Mouse (Mus musculus): ENCODE measurements at regions not wholly inside any gene's neighbourhood (a gene's known extent, or its start where the extent isn't known, plus 50 kb on each side); places are given as distances from the start of the nearest gene placed in this dataset.
"Not testable (repeated sequence)": the region's sequence is repeated elsewhere in the genome, so short reads cannot be mapped to it uniquely, and the experiment has no call there.

DNA sequence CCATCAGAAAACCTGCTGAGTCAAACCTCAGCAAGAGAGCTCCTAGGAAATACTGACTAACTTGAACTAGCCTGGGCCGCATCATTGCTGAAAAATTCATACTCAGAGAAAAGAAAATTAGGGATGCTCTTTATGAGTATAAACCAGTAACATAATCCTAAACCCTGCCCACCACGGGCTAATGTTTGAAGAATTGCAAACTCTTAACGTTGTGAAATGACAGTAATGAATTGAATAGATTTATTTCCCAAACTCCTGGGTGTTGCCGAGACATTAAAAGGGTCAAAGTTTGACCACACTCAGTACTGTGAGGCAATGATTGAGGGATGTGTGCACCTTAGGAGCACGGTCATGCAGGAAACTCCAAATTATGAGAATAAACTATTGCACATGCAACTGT is 125.3 kb downstream of the Gipc2 start:
- ATAC-seq (ENCODE audit: insufficient number of reproducible peaks, low FRiP score, low TSS enrichment, low read depth): no peak
- Histone ChIP-seq H3K36me3 (no peaks in the 10 kb centered on the region), H3K9me3 (replicated peaks) (no peaks in the 10 kb centered on the region), H3K27me3 (no peaks in the 10 kb centered on the region), H3K4me1 (no peaks in the 10 kb centered on the region), H3K9ac (no peak overlapping the region), H3K27ac (replicated peaks) (no peak overlapping the region), H3K4me3 (replicated peaks) (no peak overlapping the region), H3K4me2 (replicated peaks) (no peak overlapping the region)
- WGBS: 54% methylated on average over 5 of the region's 5 CpGs

- not testable (repeated sequence) for H3K9ac ChIP-seq; H3K9me3 ChIP-seq (replicated peaks); ATAC-seq (ENCODE audit: insufficient number of reproducible peaks, low FRiP score, low TSS enrichment, low read depth); H3K36me3 ChIP-seq; H3K27ac ChIP-seq (replicated peaks); H3K4me1 ChIP-seq; H3K4me2 ChIP-seq (replicated peaks); H3K27me3 ChIP-seq; H3K4me3 ChIP-seq (replicated peaks)
- 90% methylated on average over 5 of the region's 5 CpGs for WGBS
Observed at GRCm38 (mm10) chr3:152036819-152037218, 129.2 kb downstream of the Gipc2 start.

DNA sequence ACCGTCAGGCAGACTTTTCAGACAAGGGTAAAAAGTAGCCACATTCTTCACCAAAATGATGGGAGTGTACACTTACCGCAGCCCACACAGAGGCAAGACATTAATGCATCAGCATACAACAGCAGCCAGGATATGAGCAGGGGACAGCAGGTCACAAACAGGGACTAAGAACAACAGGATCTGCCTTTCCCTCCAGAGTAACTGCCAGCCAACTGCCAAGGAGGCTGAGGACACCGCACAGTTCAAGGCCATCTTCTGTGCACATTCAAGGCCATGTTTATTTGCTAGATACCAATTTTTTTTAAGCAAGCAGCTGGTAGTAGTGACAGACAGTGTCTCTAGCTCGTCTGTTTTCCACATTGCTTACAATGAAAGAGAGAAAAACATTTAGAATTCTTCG is 130.6 kb downstream of the Gipc2 start:
- Histone ChIP-seq H3K4me3 (replicated peaks) (no peak overlapping the region), H3K9ac (no peak overlapping the region), H3K27me3 (no peaks in the 10 kb centered on the region), H3K36me3 (no peaks in the 10 kb centered on the region), H3K4me2 (replicated peaks) (no peak overlapping the region), H3K27ac (replicated peaks) (no peak overlapping the region), H3K4me1 (no peaks in the 10 kb centered on the region), H3K9me3 (replicated peaks) (no peaks in the 10 kb centered on the region)
- 67% methylated on average over 5 of the region's 5 CpGs for WGBS
- ATAC-seq (ENCODE audit: insufficient number of reproducible peaks, low FRiP score, low TSS enrichment, low read depth): no peak

- Histone ChIP-seq H3K9ac (no peak overlapping the region), H3K36me3 (no peaks in the 10 kb centered on the region), H3K9me3 (replicated peaks) (no peaks in the 10 kb centered on the region), H3K27me3 (no peaks in the 10 kb centered on the region), H3K4me1 (no peaks in the 10 kb centered on the region), H3K4me3 (replicated peaks) (no peak overlapping the region), H3K4me2 (replicated peaks) (no peak overlapping the region), H3K27ac (replicated peaks) (no peak overlapping the region)
- no peak for ATAC-seq (ENCODE audit: insufficient number of reproducible peaks, low FRiP score, low TSS enrichment, low read depth)
- 79% methylated on average over 10 of the region's 10 CpGs for WGBS
Observed at GRCm38 (mm10) chr3:152034686-152035085, 131.3 kb downstream of the Gipc2 start.

DNA sequence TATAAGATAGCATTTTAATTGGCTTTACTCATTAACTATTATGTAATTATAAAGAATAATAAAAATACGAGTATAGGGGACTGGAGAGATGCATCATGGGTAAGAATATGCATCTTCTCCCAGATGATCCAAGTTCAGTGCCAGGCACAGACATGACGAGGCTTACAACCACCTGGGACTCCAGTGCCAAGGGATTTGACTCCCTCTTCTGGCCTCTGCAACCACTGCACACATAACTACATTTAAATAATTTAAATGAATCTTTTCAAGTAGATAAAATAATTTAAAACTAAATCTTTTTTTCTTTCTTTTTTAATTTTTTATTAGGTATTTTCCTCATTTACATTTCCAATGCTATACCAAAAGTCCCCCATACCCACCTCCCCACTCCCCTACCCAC is 131.8 kb downstream of the Gipc2 start:
- Histone ChIP-seq H3K9me3 (replicated peaks) (no peaks in the 10 kb centered on the region), H3K4me2 (replicated peaks) (no peak overlapping the region), H3K4me1 (no peaks in the 10 kb centered on the region), H3K27ac (replicated peaks) (no peak overlapping the region), H3K4me3 (replicated peaks) (no peak overlapping the region), H3K27me3 (no peaks in the 10 kb centered on the region), H3K36me3 (no peaks in the 10 kb centered on the region), H3K9ac (no peak overlapping the region)
- 72% methylated on average over 2 of the region's 2 CpGs for WGBS
- ATAC-seq (ENCODE audit: insufficient number of reproducible peaks, low FRiP score, low TSS enrichment, low read depth): no peak

DNA sequence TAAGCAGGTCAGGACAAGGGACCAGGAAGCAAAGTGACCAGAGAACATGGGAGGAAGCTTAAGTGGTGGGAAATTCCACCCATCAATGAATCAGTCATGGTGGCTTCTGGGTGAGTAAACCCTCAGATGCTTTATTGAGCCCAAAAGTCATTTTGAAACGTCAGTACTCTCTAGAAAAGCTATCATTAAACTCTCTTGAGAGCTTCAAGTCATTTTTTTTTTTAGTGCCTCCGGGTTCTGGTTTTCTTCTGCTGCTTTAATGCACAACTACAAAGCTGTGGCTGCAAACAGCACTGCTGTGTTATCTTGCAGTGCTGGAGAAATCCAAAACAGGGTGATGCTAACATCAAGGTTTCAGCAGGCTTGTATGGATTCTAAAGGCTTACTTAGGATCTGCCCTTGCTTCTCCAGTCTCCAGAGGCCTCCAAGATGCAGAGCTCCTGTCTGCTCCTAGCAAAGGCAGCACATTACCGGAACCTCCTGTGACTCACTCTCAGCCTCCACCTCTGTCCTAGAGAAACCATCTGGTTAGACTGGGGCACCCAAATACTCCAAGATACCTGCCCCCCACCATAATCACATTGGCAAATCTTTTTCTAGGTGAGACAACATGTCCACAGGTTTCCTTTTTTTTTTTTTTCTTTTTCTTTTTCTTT is 133.2 kb downstream of the Gipc2 start:
- H3K4me2 ChIP-seq (replicated peaks): no peak overlapping the region
- no peaks in the 10 kb centered on the region for H3K9me3 ChIP-seq (replicated peaks)
- H3K27me3 ChIP-seq: no peaks in the 10 kb centered on the region
- no peak overlapping the region for H3K4me3 ChIP-seq (replicated peaks)
- H3K4me1 ChIP-seq: no peaks in the 10 kb centered on the region
- no peak overlapping the region for H3K9ac ChIP-seq
- 46% methylated on average over 3 of the region's 3 CpGs for WGBS
- no peak for ATAC-seq (ENCODE audit: insufficient number of reproducible peaks, low FRiP score, low TSS enrichment, low read depth)
- no peaks in the 10 kb centered on the region for H3K36me3 ChIP-seq
- no peak overlapping the region for H3K27ac ChIP-seq (replicated peaks)

- Histone ChIP-seq H3K9ac (no peak overlapping the region), H3K4me1 (no peaks in the 10 kb centered on the region), H3K9me3 (replicated peaks) (no peaks in the 10 kb centered on the region), H3K4me2 (replicated peaks) (no peak overlapping the region), H3K4me3 (replicated peaks) (no peak overlapping the region), H3K36me3 (no peaks in the 10 kb centered on the region), H3K27ac (replicated peaks) (no peak overlapping the region), H3K27me3 (no peaks in the 10 kb centered on the region)
- 67% methylated on average over 1 of the region's 1 CpGs for WGBS
- no peak for ATAC-seq (ENCODE audit: insufficient number of reproducible peaks, low FRiP score, low TSS enrichment, low read depth)
Observed at GRCm38 (mm10) chr3:152028695-152029094, 137.3 kb downstream of the Gipc2 start.

- no peak for ATAC-seq (ENCODE audit: insufficient number of reproducible peaks, low FRiP score, low TSS enrichment, low read depth)
- no peak overlapping the region for H3K4me2 ChIP-seq (replicated peaks)
- H3K4me1 ChIP-seq: no peaks in the 10 kb centered on the region
- H3K36me3 ChIP-seq: no peaks in the 10 kb centered on the region
- no peaks in the 10 kb centered on the region for H3K27me3 ChIP-seq
- no peaks in the 10 kb centered on the region for H3K9me3 ChIP-seq (replicated peaks)
- no peak overlapping the region for H3K9ac ChIP-seq
- H3K4me3 ChIP-seq (replicated peaks): no peak overlapping the region
- H3K27ac ChIP-seq (replicated peaks): no peak overlapping the region
- WGBS: 88% methylated on average over 4 of the region's 4 CpGs
Observed at GRCm38 (mm10) chr3:152026034-152026433, 140.0 kb downstream of the Gipc2 start.

DNA sequence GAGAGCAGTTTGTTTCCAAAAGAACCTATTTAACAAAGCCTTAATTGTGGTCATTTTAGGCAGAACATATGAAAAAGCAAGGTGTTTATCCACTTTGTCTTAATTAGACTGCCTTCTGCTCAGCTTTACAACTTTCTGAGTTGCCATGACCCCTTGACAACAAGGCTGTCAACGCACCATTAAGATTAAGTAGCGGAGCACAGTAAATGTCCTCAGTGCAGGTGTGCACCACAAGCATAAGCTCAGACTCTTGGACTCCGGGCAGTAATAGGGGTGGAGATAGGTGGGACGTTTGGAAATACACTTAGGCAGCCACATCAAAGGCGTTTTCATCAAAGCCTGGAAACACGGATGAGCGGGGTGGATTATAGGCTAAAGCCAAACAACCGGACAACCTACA is 140.9 kb downstream of the Gipc2 start:
- ATAC-seq (ENCODE audit: insufficient number of reproducible peaks, low FRiP score, low TSS enrichment, low read depth): no peak
- no peak overlapping the region for H3K4me3 ChIP-seq (replicated peaks)
- WGBS: 68% methylated on average over 8 of the region's 8 CpGs
- no peak overlapping the region for H3K27ac ChIP-seq (replicated peaks)
- no peak overlapping the region for H3K9ac ChIP-seq
- H3K36me3 ChIP-seq: no peaks in the 10 kb centered on the region
- no peaks in the 10 kb centered on the region for H3K27me3 ChIP-seq
- no peak overlapping the region for H3K4me2 ChIP-seq (replicated peaks)
- H3K4me1 ChIP-seq: no peaks in the 10 kb centered on the region
- no peaks in the 10 kb centered on the region for H3K9me3 ChIP-seq (replicated peaks)

DNA sequence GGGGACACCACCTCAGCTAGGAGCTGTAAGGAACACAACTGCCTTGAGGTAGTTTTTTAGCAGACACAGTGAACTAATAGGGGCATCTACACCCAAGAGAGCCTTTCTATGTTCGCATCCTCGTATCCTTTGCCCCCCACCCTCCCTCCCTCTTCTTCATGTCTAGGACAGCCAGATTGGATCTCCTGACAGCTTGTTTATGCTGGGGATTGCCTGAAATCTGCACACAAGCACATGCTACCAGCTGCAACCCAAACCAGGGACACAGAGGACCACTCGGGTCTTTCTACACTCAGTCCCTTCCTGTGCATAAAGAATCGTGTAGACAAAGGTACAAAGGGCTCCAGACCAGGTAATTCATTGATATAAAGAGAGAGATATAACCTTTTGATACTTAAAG is 159.3 kb downstream of the Gipc2 start:
- H3K9me3 ChIP-seq (replicated peaks): no peaks in the 10 kb centered on the region
- H3K9ac ChIP-seq: no peak overlapping the region
- WGBS: 77% methylated on average over 4 of the region's 4 CpGs
- H3K27me3 ChIP-seq: no peaks in the 10 kb centered on the region
- H3K4me1 ChIP-seq: 0 out of 2 replicates have a peak, but pooled peaks cover 5% of the 10 kb centered on the region
- no peak overlapping the region for H3K27ac ChIP-seq (replicated peaks)
- H3K4me2 ChIP-seq (replicated peaks): no peak overlapping the region
- no peak for ATAC-seq (ENCODE audit: insufficient number of reproducible peaks, low FRiP score, low TSS enrichment, low read depth)
- H3K36me3 ChIP-seq: no peaks in the 10 kb centered on the region
- no peak overlapping the region for H3K4me3 ChIP-seq (replicated peaks)

- Histone ChIP-seq H3K9me3 (replicated peaks) (no peaks in the 10 kb centered on the region), H3K4me2 (replicated peaks) (no peak overlapping the region), H3K36me3 (no peaks in the 10 kb centered on the region), H3K4me3 (replicated peaks) (no peak overlapping the region), H3K27me3 (no peaks in the 10 kb centered on the region), H3K9ac (no peak overlapping the region), H3K27ac (replicated peaks) (no peak overlapping the region), H3K4me1 (0 out of 2 replicates have a peak, but pooled peaks cover 5% of the 10 kb centered on the region)
- no peak for ATAC-seq (ENCODE audit: insufficient number of reproducible peaks, low FRiP score, low TSS enrichment, low read depth)
- WGBS: 40% methylated on average over 3 of the region's 3 CpGs
Observed at GRCm38 (mm10) chr3:152005366-152006025, 160.5 kb downstream of the Gipc2 start.

- Histone ChIP-seq H3K4me1 (0 out of 2 replicates have a peak, but pooled peaks cover 5% of the 10 kb centered on the region), H3K27me3 (no peaks in the 10 kb centered on the region), H3K27ac (replicated peaks) (no peak overlapping the region), H3K36me3 (no peaks in the 10 kb centered on the region), H3K4me2 (replicated peaks) (no peak overlapping the region), H3K4me3 (replicated peaks) (no peak overlapping the region), H3K9me3 (replicated peaks) (no peaks in the 10 kb centered on the region), H3K9ac (no peak overlapping the region)
- WGBS: 79% methylated on average over 7 of the region's 7 CpGs
- ATAC-seq (ENCODE audit: insufficient number of reproducible peaks, low FRiP score, low TSS enrichment, low read depth): no peak
Observed at GRCm38 (mm10) chr3:152004411-152004955, 161.5 kb downstream of the Gipc2 start.

Data from embryonic facial prominence, embryonic 15.5 days (tissue).